Mouse (Mus musculus) lung, postnatal 25 days (tissue): Measurements from ENCODE around the gene 9330161L09Rik.
"Not testable (repeated sequence)": the region's sequence is repeated elsewhere in the genome, so short reads cannot be mapped to it uniquely, and the experiment has no call there.

Experiments
- DNase-seq: peaks from one replicate; pipeline ENCODE4 v3.0.0; 2022; ENCODE audit warnings: low spot score

The 9330161L09Rik gene

DNA sequence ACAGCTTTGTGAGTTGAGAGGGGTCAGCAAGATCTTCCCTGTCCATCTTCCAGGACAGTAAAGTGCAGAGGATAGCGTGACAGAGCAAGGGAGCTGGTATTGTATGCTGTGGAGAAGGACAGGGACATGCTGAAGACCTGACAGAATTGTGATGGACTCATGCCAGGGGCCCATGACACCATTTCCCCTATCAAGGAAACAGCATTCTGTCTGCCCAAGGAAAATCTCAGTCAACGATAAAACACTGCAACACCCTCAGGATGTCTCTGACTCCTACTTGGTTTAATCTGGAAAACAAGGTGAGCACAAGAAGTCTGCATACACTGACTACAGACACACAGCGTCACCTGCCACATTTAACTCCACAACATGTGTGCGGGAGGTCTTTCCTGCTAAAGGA lies at the start of gene 9330161L09Rik:
Gene 9330161L09Rik (minus strand): TSS at position 101 of the 400 bp plus-strand sequence.
- DNase-seq = no peak

DNA sequence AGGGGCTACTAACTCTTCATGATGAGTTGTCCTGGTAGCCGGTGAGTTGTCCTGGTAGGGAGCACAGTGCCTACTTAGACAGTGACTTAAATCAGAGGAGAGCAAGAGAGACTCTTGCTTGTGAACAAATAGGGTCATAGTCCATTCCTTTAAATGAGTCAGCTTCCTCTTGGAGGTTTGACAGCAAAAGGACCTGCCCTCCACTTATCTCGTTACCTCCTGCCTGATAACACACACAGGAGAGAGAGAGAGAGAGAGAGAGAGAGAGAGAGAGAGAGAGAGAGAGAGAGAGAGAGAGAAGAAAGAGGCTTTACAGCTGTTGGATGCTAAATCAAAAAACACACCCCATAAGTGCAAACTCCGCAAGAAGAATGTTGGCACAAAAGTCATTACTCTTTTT lies 49.5 kb upstream of the 9330161L09Rik start, which contains the start of gene Ifi27l2b:
Gene Ifi27l2b (minus strand): TSS at position 84 of the 400 bp plus-strand sequence.
- no peak for DNase-seq

DNA sequence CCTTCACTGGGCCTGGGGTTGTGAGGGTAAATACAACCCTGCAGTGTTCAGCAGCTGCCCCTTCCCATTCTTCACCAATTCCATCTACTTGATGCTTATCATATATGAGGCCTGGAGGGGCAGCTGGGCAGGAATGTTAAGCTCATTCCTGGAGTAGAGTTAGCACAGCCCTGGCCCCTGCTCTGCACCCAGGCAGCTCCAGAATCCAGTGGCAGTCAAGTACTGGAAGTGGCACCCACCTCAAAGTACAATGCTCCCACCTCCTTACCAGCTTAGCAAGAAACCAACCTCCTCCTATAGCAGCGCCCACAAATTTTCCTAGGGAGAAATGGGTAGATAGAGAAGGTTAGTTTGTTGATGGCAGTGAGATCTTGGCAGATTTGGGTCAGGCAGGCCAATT lies 49.1 kb upstream of the 9330161L09Rik start:
- DNase-seq = not testable (repeated sequence)

DNA sequence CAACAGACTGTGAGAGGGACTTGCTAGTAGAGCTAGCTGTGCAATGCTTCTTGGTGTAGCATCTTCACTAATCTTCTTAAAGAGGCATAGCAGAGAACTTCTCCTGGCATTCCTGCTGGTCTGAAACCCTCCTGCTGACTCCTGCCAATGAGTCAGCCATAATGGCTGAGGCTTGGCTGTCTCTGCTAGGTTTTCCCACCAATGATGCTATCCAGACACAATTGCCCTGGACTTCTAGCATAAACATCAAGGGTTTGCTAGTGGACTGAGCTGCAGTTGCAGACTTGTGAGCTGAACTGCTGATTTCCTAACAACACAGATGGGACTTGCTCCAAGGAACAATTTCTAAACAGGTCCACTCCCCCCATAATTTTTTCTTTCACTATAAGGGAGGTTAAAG lies 45.7 kb upstream of the 9330161L09Rik start:
- no peak for DNase-seq

DNA sequence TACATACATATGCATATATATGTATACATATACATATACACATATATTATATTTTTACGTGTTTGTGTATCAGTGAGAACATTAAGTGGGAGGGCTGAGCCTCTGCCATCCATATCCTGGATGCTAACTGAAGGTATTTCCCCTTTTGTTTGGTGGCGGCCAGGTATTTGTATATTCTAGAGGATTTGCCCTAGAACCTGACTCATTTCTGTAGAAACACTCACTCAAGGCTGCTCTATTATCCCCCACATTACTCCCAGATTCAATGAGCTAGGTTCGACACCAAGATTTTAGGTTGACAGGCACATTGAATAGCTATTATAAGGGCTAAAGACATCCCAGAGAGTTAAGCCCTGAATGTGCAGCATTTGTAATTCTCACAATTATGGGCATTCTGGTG lies 37.4 kb upstream of the 9330161L09Rik start:
- DNase-seq = no peak

DNA sequence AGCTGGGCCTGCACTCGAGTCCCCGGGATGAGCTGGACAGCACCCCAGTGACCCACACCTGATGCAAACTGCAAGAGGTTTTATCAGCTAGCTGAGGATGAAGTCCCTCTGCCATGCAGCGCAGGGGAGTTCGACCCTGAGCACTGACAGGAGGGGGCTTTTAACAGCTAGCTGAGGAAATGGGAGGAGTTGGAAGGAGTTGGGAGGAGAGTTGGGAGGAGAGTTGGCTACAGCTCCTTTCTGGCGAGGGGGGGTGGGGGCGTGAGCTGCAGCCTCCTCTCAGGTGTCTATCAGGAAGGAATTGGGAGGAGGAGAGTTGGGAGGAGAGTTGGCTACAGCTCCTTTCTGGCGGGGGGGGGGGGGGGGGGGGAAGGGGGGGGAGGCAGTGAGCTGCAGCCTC lies 36.6 kb upstream of the 9330161L09Rik start:
- DNase-seq = not testable (repeated sequence)

DNA sequence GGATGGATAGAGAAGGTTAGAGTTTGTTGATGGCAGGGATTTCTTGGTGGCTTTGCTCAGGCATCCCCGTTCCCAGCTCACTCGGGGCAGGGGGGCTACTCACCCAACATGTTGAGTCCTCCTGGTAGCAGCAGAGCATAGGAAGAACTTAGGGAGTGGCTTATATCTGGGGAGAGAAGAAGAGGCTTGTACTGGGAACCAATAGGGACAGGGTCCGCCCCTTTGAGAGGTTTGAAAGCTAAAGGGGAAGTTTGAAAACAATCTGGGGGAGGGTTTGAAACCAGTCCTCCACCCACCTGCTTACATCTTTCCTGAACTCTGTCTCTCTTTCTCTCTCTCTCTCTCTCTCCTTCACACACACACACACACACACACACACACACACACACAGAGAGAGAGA lies 35.9 kb upstream of the 9330161L09Rik start, which contains the start of gene Ifi27l2a:
Gene Ifi27l2a (minus strand): TSS at position 157 of the 400 bp plus-strand sequence.
- peak; percentile 51 for DNase-seq

DNA sequence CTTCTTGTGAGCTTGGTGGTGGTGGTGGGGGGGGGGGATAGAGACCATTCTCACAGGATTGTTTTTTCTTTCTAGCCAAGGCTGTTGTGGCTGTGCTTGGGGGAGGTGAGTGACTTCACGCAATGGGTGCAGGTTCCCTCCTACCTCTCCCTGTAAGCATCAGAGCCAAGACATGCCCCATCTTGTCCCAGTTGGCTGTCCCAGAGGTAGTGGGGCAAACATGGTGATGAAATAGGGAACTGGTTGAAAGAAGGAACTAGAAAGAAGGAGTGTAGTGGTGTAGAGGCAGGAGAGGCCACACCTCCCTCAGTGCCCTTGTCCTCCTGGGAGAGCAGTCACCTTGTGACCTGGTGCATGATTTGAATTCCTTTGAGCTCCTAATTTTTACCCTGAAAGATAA lies 30.0 kb upstream of the 9330161L09Rik start:
- DNase-seq = no peak

DNA sequence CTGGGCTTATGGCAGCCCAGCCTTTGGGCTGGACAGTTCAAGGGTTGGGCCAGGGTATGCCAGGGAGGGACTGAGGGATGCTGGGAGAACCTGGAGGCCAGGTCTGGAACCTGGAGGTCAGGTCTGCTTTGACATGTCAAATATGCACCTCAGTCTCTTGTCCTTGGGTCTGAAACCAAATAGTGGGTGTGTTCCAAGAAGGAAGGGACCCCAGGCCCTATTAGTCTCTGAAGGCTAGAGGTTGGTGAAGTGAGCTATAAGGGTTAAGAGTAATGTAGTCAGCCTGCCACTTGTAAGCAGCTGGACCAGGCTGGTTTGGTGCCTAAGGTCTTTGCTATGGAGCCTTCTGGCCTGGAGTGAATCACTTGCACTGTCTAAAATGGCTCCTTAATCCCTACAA lies 27.2 kb upstream of the 9330161L09Rik start:
- no peak for DNase-seq

DNA sequence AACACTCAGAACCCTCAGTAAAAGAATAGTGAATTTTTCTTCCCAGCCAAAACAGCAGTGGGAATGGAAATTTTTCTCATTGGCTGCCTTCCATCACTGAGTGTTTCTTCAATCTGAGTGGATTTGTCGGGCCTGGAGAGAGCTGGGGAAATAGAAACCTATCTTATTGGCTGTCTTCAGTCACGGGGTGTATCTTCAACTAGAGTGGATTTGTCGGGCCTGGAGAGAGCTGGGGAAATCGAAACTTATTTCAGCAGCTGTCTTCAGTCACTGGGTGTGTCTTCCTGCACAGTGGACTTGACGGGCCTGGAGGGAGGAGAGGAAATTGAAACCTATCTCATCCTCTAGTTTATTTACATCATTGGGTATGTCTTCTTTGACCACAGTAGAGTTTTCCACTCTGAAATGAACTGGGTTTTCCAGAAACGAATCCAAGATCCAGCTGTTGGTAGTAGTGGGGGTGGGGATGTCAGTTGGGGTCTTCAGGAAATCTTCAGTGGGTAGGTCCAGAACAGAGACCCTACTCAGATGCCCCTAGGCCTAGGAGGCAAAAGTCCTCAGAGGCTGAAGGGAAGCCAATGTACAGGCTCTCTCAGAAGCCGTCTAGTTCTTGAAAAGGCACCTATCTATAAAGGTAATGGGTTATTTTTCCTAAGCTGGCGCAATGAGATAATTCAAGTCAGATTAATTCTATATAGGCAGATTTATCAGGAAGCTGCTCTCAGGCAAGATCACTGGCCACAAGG lies 26.5 kb upstream of the 9330161L09Rik start, which contains the start of gene Ifi27:
Gene Ifi27 (plus strand): TSS at position 226 of the 746 bp plus-strand sequence.
- DNase-seq = peak; percentile 95

DNA sequence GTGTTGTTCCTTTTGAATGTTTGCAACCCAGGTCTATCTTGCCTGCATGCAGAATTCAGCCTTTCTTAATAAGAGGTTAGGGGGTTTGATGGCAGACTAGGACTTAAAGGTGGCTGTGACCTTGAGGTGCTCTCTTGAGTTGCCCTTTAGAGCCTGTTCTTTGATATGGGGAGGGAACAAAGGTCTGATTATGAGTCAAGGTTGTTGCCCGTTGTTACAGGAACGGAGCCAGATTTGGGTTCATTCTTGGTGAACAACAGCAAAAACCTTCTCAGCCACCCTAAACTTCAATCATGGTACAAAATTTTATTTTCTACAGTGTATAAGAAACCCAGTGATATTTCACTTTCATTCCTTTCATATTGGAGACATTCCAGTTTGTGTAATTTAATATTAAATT lies 25.8 kb upstream of the 9330161L09Rik start:
- no peak for DNase-seq

DNA sequence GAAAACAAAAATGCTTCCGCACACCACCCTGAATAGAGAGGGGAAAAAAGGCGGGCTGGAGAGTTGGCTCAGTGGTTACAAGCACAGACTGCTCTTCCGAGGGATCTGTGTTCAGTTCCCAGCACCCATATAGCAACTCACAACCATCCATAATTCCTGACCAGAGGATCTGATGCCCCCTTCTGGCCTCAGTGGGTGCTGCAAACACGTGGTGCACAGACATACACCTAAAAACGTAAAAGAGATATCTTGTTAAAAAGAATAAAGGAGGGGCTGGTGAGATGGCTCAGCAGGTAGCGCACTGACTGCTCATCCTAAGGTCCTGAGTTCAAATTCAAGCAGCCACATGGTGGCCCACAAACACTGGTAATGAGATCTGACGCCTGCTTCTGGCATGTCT lies 19.1 kb upstream of the 9330161L09Rik start:
- DNase-seq = no peak

DNA sequence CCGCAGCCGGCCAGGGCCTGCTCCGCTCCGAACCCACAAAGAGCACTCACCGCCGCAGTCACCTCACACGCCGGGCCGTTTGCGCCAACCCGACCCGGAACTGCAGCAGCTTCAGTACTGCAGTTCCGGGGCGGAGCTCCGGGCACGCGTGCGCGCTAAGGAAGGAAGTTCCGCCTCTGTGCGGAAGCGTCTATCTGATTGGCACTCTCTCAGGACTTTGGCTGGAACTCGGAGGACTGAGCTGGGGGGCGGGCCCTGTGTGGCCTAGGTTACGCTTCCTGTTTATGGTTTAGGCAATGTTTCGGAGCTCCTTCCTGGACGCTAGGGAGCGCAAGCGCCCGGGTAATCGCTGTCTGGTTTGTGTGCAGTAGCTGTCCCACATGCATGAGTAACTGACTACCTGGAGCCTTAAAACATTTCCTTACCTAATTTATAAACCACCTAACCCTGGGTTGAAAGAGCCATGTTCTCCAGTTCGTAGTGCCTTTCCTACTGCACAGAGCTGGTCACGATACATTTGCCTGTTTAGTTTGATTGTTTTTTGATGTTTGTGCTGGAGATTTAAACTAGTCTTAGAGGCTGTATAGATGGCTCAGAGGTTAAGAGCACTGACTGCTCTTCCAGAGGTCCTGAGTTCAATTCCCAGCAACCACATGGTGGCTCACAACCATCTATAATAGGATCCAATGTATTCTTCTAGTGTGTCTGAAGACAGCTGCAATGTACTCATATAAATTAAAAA lies 18.3 kb upstream of the 9330161L09Rik start, which contains the start of gene Ddx24:
Gene Ddx24 (minus strand): TSS at position 102 of the 742 bp plus-strand sequence.
- DNase-seq = peak; percentile 99

DNA sequence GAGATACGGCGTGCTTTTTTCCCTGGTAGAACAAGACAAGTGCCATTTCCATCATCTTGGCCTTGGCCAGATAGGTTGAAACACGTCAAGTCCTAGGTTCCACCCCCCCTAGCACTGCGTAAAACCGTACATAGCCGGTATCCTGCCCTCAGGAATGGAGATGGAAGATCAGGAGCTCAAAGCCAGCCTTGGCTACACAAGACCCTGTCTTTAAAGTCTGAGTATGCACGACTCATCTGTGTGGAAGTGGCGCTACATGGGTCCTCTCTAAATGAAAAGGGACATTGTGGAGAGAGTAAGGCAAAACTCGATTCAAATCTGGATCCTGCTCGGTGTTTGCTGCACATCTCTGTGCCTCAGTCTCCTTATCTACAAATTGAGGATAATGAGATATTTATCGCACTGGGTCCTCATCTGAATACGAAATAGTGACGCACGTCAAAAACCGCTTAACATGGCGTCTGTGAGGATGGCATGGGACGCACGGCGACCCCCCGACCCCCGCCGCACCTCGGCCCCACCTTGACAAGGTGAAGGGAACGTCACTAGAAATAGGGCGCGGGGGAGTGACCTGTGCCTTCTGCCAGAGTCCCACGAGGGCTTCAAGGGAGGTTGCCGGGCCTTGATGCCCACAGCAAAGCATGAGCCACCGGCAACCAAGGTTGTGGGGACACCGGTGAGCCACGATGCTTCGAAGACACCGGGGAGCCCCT lies 17.6 kb upstream of the 9330161L09Rik start:
- no peak for DNase-seq

DNA sequence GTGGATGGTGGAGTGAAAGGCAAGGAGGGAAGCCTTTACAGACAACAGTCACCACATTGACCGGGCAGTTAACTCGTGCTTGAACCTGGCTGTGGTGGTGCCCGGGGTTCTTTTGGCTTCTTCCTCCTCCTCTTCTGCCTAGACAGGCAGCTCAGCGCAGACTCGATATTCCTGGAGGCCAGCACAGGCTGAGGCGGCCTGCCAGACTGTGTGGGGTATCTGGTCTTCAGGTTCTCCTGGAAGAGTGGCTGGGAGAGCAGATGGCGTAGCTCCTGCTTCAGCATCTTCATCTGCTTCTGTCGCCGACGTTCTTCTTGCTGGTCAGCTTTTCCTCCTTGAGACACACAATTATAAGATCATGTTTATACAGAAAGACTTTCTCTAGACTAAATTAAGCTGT lies 524 bp upstream of the 9330161L09Rik start:
- DNase-seq = no peak

DNA sequence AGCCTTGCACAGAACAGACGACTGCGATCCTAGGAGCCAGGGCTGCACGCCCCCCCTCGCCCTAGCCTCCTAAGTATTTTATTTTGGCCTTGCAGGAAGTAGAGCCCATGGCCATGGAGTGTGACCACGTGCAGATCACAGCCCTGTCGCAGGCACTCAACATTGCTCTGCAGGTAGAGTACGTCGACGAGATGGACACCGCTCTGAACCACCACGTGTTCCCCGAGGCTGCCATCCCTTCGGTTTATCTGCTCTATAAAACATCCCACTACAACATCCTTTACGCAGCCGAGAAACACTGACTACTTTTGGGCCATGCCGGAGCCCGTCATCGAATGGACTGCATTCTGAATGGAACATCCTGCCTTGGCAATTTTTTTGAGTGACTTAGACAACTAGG lies 3.5 kb downstream of the 9330161L09Rik start:
- DNase-seq = no peak

DNA sequence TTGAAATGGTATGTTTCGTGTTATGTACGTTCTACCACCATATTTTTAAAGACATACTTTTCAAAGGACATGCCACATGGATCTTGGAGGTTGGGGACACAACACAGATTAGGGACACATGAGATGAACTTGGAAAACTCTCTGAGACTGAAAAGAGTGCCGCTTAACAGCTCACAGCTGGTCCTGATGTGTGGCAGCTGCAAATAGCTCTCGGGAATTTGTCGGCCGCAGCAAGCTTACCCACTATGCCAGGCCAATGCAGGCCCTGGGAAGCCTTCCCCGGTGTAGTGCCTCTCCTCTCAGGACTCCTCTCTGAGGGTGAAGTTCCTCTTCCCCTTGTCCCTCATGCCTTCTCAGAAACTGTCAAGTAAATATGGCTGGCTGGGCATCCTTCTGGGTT lies 10.9 kb downstream of the 9330161L09Rik start:
- DNase-seq = peak; percentile 47

DNA sequence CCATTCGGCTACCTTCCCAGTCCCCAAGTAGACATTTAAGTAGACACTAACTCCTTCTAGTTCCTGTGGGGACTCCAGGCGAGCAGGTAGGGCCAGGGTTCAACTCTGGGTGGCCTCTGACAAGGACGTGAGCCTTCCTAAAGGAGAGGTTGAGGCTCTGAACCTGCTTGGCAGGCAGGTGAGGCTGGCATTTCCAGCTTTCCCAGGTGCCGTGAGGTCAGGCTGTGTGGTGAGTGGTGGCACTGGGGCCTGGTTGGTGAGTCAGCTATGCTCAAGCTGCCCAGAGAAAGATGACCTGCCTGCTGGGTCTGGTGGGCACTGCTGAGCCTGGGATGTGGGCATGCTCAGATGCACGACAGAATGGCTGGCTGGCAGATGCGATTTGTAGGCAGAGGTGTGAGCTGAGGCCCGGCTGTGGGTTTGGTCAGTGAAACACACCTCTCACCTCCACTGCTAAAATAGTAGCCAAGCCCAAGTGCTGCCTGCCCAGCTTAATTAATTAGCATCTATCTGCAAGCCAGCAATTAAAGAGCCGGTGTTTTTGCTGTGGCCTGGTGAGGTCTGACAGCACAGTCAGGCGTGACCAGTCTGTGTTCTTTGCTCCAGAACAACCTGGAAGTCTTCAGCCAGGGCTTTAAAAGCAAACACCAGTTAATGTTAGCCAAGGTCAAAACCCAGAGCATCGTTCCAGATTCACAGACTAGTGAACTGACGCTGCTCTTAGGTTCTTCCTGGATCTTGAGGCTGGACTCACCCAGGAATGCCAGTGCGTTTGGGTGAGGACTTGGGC lies 11.9 kb downstream of the 9330161L09Rik start:
- no peak for DNase-seq

DNA sequence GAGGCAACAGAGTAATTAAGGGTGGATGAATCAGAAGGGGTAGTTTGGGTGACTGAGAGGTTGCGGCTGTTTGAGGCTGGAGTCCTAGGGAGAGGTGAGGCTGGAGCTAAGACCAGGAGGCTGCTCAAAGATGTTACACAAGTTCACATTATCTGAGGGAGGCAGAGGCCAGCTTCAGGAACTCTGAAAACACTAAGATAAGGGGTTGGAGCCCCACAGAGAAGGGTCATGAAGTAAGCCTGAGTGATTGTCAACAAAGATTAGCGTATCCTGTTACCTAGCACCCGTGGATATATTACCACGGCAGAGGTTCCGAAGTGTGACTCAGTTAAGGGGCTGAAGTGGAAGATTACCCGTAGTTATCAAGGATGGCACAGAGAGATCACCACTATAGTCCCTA lies 14.1 kb downstream of the 9330161L09Rik start:
- no peak for DNase-seq

DNA sequence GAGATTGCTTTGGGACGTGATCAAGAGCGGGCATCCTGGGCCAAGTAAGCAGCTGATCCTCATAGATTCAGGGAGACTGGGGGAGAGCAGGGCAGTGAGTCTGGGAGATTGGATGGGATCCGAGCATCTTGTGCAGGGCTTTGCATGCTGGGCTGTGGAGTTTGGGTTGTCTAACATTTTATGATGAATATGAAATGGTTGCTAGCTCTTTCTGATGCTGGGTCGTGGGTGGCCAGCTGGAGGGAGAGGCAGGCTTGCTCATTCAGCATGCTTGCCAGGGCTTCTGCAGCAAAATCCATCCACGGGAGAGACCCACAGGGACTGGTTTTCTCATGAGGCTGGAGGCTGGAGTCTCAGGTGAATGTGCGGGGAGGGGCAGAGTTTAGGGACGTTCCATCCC lies 16.5 kb downstream of the 9330161L09Rik start:
- no peak for DNase-seq

DNA sequence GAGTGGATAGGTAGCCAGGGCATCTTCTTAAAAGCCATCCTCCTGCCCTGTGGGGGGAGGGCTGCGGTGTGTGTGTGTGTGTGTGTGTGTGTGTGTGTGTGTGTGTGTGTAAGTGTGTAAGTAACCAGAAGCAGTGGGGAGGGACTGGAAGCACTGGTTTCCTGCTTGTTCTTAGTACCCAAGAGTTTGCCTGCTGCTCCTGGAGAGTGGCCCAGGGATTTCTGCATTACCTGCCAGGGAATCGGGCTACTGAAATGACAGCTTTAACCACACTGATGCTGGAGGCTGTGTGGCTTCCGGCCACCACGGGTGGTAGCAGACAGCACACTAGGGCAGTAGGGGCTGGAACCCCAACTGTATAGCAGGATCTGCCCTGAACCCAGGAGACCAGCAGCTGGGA lies 17.6 kb downstream of the 9330161L09Rik start:
- peak; percentile 28 for DNase-seq

DNA sequence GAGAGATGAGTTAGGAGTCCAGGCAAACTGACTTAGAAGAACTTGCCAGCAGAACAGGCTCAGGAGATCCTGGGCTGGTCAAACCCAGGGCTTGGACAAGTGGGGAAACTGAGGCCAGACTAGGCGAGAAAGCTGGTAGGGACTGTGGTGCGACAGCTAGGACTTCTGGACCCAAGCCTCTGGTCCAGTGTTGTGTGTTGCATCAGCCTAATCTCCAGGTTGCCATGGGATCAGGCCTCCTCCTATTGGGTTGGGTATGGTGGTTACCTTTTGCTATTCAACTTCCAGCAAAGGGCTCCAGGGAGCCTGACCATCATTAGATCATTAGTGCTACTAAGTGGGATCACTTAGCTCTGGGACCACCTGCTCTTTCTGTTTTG lies 18.3 kb downstream of the 9330161L09Rik start:
- DNase-seq = no peak
